Mouse (Mus musculus) brain, embryonic 18.5 days (tissue): ENCODE measurements around the gene Klf13.

Experiments
- DNase-seq: peaks from one replicate; pipeline ENCODE4 v3.0.0-alpha.2; 2012; ENCODE audit warnings: low read depth, low spot score

Gene Klf13

DNA sequence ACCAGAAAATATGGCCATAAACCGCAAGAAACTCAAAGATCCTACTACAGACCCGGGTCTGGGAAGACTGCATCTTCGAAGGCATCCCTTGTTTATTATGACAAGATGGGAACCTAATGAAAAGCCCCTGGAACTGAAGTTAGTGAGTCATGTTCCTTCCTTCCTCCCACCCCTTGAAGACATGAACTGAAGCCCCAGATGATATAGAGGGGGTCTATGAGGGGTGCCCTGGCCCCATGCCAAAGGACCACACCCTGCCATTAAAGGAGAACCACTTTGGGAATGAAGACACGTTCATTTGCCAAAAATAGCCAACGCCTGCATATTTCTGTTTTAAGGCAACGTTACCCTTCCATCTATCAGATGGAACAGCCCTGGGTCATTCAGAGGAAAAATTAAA lies 50.0 kb downstream of the Klf13 start:
- DNase-seq, result no peak

DNA sequence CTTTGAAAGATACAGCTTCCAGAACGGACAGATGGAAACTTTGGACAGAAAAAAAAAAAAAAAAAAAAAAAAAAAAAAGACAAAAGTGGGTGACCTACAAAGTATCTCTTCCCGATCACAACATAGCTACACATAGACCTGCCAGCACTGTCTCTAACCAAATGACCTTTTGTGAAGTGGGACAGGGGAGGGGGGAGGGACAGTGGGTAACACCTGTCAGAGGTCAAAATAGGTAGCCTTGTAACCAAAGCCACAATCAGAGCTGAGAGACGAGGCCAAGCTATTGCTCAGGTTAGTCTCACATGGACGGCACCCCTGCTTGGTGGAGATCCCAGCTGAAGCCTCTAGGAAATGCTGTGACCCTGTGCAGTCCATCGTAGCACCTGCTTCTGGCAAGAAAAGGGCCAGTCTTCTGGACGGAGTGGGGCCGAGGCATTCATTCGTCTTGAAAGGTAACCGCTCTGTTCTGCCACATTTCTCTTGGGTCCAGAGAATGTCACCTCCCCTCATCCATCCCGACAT lies 51.1 kb downstream of the Klf13 start:
- no peak for DNase-seq

DNA sequence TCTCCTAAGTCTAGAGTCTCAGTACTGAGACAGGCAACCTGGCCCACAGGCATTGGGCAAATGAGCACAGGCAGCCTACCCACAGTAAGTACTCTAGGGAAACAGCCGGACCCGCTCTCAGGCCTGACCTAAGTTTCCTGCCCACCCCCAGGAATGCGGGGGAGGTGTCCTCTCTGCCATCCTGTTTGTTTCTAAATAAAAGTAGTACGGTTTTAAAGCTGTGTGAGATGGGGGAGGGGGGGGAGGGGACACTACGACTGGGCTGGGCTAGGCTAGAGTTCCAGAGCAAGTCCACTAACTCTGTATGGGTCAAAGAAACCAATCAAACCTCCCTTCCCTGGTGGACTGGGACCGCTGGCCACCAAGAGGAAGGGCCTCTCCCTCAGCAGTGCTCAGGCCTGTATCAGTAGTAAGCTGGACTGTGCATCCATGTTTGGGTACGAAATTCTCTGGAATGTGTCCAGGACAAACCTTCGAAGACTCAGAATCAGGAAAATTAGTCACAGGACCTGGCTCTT lies 51.6 kb downstream of the Klf13 start:
- DNase-seq, result no peak

DNA sequence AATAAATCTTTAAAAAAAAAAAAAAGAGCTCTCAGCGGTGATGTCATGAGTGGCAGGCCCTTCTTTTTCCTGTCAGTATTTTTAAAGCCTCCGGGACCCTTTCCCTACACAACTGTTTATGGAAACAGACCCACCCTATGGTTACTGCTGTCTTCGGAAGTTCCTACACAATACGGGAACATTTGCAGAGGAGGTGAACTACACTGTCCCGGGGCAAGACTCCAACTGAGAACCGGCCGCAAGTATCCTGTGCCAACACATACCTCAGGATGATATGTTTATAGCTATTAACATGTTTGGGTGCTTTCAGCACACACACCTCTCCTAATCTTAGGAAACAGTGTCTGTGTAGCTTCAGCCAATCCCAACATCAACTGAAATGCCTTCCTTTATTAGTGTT lies 53.7 kb downstream of the Klf13 start:
- DNase-seq, result no peak

DNA sequence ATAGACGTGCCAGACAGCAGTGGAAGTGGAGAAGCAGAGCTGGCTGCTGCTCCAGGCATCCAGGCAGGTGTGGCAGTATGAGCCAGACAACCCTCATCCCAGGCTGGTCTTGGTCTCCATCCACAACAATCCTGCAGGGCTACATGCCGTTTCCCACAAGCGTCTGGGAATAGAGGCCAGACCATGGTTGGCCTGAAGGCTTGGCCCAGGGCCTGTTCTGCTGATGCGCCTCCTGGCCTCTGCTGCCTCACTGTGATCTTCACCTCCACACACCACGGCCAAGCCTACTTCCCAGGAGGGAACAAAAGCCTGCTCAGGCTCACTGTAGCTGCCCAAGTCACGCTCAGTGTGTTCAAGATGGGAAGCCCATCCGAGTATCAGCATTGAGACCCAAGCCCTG lies 56.0 kb downstream of the Klf13 start:
- no peak for DNase-seq

DNA sequence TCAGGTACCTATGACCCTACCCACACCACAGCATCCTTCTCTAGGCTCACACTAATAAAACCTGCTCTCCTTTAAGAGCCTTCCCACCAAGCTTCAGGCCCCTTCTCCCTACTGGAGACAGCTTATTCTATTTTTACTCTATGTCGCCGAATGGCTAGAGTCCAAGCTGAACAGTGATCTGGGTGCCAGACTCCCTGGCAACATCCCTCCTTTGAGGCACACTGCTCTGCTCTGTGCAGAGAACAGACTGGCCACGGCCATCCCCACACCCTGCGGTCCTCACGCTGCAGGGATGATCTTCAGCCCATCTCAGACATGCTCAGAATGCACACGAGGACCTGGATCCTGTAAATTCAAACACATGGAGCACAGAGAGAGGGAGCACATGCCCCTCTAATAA lies 59.1 kb downstream of the Klf13 start:
- no peak for DNase-seq

DNA sequence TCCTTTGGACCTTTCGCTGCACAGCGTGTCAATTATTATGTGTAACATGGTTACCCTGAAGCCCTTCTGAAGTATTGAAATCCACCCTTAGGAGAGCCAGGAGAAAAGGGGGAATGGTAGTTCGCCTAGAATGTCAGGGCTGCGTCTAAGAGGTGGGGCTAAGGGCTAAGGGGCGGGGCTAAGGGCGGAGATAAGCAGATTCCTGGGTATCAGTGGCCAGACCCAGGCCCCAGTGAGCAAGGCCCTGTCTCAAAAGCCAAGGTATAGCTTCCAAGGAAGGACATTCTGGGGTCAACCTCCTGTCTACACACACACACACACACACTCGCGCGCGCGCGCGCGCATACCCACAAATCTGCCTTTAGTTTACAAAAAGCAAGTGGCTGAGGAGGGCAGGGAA lies 61.1 kb downstream of the Klf13 start:
- no peak for DNase-seq

DNA sequence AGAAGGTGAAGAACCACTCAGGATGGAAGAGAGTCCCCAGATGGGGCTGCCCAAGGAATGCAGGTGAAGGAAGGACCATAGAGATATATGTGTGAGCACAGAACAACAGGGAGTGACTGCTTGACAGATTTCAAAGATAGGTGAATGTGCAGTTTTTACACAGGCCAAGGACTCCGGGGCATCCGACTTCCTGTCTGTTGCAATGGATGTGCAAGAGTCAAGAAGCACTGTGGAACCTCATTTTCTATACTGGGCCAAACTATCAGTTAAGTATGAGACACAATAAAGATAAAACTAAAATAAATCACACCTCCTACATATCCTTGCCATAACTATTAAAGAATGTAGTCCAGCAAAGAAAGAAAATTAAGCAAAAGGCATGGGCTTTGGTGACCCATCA lies 62.1 kb downstream of the Klf13 start:
- DNase-seq, result no peak

DNA sequence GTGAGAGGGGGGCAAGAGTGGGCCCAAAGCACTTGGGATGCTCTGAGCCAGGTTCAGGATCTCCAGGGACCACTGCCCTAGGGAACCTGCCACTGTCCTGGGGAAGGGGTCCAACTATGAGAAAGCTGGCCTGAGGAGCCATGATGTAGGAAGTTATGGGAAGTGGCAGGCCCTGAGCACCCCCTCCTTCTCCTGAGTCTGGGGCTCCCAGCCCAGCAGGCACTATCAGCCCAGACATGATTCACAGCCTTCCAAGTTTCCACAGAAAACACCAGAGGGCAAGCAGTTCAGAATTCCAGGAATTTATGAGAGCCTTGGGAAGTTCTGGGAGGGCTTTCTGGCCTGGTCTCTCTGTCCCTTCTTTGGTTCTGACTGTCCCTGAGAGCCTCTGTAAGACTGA lies 63.0 kb downstream of the Klf13 start:
- no peak for DNase-seq

DNA sequence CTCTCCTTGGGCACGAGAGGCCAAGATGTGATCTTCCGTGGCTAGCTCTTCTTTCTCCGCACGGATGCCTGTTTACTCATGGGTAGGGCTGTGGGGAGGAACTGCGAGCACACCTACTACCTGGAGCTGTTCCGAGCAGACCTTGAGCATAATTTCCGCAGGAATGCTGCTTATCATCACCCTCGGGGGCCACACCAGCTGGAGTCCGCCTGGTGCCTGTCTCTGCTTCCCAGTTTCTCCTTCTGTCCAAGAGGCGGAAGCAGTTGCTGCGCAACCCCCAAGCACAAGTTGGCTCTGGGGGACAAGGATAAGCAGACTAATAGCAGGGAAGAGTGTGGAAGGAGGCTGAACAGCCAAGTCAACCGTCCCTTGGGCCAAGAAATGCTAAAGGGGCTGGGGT lies 64.8 kb downstream of the Klf13 start:
- no peak for DNase-seq

DNA sequence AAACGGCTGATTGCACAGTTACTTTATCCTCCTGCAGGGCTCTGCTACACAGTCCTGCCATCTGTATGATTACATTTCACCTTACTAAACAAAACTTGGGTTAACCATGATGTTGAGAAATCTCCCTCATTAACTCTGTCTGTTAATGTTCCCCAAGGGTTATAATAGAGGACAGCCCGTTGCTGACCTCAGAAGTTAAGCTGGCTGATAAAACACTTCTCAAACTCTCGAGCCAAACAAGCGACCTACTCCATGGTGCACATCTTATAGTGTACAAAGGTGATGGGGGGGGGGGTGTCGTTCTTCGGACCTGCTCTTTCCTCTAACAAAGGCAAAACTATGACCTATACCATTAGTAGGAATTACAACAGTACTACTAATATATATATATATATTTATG lies 67.0 kb downstream of the Klf13 start:
- no peak for DNase-seq

DNA sequence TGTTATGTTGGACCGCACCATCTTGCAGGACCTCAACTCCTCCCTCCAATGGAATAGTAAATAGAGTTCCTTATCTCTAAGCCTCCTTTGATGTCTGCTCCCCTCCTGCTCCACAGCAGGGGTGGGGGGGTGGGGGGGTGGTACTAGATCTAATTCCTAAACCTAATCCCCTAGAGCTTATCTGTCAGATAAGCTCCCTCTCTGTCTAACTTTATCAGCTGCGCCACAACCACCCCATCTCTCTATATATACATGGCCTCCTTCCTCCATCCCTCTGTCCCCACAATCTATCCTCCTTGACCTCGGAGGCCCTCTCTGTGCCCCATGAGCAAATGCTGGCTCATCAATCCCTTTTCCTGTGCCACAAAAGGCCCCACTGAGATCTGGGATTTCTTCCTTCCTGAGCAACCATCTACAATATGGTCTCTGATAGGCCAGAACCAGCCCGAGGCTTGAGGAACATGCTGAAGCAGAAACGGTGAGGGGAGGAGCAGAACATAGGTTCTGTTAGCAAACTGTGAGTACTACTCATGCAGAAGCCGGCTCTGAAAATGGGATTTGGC lies 70.3 kb downstream of the Klf13 start:
- DNase-seq, result no peak

DNA sequence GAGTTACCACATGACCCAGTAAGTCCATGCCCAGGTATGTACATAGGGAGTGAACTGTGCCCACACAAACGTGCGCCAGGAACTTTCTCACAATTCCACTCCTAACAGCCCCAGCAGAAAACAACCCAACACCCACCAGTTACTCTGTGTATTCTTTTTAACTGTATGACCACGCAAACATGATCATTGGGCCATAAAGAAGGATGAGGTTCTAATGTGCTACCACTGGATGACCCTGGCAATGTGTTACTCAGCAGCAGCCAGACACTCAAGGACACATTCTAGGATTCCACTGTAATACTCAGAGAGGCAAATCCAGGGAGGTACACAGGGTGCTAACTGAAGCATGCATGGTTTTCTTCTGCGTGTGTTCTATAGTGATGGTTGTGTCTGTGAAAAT lies 72.8 kb downstream of the Klf13 start:
- no peak for DNase-seq

DNA sequence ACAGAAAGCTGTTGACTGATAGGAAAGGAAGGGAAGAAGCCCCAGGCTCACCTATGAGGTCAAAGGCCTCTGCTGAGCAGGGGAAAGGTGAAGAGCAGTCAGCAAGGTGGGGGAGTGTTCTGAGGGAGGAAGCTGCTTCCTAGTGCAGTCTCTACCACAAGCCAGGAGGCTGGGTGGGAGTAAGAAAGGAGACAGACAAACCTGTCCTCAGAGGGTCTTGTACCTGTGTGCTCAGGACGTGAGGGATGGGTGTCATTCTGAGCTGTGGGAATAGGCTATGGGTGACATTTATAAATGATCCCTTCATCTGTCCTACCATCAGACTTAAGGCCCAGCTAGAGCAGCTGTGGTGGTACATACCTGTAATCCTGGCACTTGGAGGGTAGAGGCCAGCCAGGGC lies 75.7 kb downstream of the Klf13 start:
- DNase-seq, result no peak

DNA sequence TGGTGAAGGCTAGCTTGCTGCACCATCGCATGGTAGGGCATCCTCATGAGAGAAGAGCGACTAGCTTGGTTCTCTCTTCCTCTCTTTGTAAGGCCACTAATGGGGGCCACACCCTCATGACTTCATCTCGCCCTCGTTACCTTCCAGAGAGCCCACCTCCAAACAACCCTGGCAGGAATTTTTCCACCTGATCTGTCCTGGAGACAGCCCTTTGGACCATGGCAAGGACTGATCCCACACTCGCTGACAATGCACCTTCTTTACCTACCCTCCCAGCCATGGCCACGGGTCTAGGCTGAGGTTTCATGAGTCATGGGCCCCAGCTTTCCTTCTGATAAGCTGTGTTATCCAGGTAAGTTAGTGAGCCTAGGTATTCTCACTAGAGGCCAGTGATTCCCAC lies 77.6 kb downstream of the Klf13 start:
- no peak for DNase-seq

DNA sequence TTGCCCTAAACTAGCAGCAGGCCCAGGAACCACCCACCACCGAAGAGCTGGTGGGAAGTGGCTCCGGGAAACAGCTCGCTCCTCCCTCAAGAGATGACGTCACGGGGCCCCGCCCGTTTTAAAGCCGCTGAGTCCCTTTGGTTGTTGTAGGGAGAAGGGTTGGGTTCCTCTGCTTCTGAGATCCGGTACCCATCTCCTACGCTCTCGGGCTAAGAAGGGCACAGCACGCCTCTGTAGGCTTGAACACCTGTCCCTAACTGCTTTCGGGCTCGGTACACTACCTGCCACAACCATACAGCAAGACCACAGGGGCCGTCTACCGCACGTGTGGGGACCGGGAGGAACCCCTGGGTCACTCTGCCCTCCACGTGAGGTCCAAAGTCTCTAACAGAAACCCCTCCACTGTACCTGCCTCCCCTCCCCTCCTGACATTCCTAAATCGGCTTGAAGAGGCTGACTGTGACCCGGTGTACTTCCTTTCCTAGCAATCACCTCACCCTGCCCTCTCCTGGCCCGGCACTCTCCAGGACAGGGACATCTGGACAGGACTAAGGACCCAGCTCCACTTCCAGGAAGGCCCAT lies 80.1 kb downstream of the Klf13 start:
- DNase-seq, result peak; percentile 42

DNA sequence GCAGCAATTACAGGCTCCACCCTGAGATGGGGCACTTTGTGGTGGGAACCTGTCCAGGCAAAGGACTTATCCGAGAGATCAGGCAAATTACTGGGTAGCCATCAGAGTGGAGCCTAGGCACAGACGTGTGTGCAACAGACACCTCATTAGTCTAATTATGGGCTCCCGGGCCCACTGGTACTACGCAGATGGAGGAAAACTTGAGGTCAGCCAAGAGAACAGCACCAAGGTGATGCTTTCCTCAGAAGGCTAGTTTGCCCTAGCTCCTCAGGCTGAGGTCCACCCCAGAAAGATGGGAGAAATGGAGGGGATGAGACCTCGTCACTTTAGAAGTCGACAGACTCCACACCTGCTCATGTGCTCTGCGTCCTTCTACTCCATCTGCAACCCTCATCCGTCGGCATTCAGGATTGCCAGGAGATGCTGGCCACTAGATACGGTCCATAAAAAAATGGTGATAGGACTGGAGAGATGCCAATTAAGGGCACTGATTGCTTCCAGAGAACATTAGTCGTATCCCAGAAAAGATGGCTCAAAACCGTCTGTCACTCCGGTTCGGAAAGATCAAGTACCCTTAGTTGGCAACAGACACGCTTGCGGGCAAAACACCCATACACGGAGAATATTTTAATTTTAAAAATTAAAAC lies 80.8 kb downstream of the Klf13 start:
- no peak for DNase-seq

DNA sequence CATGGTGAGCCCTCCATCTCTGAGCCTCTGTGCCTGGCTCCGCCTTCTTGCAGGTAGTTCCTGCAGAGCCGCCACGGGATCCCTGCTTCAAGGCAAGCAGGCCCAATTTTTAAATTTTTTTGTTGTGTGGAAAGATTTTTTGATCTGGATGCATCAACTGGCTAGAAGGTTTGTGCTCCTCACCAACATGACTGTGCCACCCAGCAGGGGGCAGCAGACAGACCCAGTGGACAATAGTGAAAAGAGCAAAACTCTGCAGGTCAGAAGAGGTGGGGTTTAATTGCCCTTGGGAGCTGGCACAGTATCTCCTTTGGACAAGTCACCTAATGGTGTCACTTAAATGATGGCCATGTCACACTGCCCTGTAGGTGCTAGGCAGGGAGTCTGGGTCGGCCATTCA lies 83.4 kb downstream of the Klf13 start:
- DNase-seq, result no peak

DNA sequence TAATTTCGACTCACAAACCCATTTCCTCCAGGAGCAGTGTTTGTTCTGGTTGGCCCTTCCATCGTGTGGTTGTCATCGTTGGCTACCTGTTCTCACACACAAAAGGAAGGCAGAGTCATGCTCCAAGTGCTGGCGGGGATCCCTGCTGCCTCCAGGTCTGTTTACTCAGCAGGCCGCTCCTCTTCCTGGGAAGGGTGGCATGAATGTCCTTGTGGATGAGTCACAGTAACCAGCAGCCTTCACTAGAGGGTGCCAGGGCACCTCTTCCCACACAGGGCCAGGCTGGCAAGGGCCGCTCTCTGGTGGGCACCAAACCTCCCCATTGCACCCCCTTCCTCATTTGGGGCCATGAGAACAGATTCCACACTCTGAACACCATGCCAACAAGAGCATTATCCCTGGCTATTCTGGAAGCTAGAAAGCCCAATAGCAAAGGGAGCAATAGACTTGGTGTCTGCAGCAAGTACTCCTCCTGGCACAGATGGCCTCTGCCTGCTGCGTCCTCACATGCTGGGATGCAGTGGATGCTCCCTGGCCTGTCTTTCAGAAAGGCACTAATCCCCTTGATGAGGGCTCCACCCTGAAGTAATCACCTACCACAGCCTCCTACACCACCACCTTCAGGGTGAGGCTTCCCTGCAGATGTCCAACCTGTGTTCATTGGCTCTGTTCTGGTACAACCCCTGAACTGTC lies 86.7 kb downstream of the Klf13 start:
- DNase-seq, result no peak
